Mouse (Mus musculus) layer of hippocampus, postnatal 14 days (tissue): ENCODE data around the gene Efna4. TPM values are rescaled to one million over a fixed set of nuclear protein-coding genes. Genes with fewer than 3 reads are reported as not detected.

Experiments
- DNase-seq, 2 experiments: peaks; one replicate each; pipeline ENCODE4 v3.0.0; 2021 to 2022; ENCODE audit warnings: low spot score in 2 of 2, mixed read lengths in 1 of 2
- total RNA-seq, 2 experiments: library from RNA; stranded (reverse); gene quantifications; 2 replicates each; pipeline ENCODE4 v1.2.3; 2021

Gene Efna4
- total RNA-seq, 2 experiments from 2014 or later: 1.0 to 1.8 TPM

DNA sequence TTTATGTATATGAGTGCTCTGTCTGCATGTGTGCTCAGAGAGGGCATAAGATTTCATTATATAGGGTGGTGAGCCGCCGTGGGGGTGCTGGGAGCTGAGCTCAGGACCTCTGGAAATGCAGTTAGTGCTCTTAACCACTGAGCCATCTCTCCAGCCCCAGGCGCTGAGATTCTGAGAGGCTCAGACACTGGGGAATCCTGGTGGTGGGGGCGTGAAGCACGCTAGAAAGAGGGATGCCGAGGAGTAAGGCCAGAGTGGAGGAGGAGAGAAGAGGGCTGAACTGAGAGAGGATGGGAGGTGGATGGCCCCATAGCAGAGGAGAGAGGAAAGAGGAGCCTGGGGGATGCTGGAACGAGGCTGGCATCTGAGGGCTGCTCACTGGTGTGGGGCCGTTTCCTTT is 26.8 kb upstream of the Efna4 start:
- no peak for DNase-seq

- DNase-seq: no peak
Measured at GRCm38 (mm10) chr3:89361675-89362074, 23.8 kb upstream of the Efna4 start, which contains the start of gene Dcst2. TSS of gene Dcst2 (plus strand) at chr3:89361975.

GRCm38 (mm10) chr3:89360237-89360636 is 22.4 kb upstream of the Efna4 start:
- no peak for DNase-seq

DNA sequence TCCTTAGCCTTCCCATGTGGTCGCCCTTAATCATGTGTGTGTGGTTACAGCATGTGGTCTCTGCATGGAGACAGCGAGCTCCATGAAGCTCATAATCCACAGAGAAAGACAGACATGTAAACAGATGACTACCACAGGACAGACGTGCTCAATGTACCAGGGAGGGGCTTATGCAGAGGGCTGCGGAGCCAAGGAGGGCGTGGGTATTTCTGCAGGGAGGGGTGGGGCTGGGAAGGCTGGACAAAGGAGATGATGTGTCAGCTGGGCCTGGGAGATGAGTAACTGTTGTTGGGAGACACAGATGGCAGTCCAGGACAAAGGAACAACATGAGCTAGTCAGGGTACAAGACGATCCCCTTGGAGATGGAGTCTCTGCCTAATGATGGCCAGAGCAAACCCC is 21.8 kb upstream of the Efna4 start:
- DNase-seq: no peak

DNA sequence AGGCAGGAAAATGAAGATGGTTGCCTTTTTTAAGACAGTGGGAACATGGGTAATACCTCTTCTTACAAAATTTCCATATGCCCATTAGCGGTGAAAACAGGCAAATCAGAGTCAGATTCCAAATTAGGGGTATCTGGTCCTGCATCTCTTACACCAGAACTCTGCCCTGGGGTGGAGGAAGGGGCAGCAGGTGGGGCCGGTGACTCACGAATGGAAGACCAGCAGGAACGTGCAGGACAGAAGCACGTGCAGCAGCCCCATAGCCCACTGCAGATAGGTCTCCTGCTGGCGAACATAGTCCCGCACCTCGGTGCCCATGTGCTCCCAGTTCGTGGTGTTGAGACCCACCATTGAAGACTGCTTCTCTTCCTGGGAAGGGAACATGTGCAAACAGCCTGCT is 18.2 kb upstream of the Efna4 start:
- no peak for DNase-seq

- DNase-seq: no peak
Measured at GRCm38 (mm10) chr3:89355512-89355902, 17.7 kb upstream of the Efna4 start.

- DNase-seq: peak; percentile 81 to 86
Measured at GRCm38 (mm10) chr3:89354816-89355511, 17.1 kb upstream of the Efna4 start.

DNA sequence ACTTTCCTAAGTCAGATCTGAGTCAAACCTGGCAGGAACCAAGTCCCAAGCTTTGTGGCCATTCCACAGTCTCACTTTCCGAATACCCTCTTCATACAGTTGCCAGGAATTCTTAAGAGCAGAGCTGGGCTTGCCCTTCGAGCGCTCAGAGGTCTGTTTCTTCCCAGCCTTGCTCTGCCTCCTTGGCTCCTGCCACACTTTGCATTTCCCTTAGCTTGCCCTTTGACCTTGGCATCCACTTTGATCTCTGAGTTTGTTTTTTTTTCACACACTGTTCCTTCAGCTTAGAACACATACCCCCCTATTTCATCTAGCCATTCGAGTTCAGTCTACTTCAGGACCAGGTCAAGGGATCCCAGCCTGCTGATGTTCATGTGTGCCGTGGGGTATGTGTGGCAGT is 13.4 kb upstream of the Efna4 start:
- no peak for DNase-seq

- DNase-seq: peak; percentile 87 to 91
Measured at GRCm38 (mm10) chr3:89349869-89350501, 12.2 kb upstream of the Efna4 start, which contains the start of gene Adam15. TSS of gene Adam15 (minus strand) at chr3:89349996.

DNA sequence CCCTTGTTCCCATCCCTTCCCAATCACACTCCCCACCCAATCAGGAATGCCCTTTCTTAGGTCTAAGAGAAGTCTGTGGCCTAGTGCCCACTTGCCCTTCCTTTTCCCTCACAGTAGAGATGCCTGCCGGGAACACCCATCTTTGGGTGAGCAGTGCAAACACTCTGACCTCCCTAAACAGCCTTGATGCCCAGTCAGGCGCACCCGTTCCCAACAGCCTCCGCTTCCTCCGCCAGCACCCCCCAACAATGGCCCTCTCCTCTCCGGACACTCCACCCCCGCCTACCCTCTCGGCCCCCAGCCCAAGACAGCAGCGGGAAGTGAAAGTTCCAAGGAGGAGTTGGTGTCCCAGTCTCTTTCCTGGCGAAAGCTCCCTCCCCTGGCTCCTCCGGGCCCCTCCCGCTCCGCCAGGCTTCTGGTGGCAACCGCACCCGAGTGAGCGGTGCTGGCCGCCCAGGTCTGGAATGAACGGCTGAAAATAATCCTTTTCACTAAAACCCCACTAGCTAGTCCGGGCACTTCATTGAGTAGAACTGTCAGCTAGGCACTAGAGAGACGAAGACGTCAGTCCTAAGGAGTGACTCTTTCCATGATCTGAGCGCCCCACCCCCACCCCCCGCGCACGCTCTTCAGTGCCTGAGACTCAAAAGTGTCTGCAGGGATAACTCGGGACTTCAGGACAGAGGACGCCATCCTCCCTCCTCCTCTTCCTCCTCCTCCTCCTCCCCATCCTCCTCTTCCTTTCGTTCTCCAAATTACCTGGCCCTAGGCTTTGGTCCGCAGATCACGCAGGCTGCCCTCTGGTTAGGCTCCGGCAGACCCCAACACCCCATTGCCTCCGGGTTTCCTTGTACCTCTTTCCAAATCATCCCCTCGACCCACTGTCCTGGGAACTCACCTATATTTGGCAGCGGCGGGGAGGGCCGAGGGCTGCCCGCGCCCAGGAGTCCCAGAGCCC is 11.4 kb upstream of the Efna4 start:
- DNase-seq: no peak

DNA sequence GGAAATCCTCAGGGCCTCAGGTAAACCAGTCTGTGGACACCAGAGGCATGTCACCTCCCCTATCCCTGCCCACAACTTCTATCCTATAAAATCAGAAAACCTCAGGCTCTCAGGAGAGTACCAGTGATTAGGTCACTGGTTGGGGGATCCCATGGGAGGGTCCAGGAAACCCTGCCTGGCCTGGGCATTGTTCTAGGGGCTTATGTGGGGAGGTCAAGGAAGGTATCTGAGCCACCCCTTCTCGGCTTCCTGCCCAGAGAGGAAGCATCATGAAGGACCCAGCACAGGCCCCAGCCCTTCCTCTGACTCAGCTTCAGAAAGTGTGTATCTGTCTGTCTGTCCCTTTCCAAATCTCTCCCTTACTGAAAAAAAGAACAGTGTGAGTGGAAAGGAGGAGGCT is 10.1 kb upstream of the Efna4 start:
- DNase-seq: no peak

DNA sequence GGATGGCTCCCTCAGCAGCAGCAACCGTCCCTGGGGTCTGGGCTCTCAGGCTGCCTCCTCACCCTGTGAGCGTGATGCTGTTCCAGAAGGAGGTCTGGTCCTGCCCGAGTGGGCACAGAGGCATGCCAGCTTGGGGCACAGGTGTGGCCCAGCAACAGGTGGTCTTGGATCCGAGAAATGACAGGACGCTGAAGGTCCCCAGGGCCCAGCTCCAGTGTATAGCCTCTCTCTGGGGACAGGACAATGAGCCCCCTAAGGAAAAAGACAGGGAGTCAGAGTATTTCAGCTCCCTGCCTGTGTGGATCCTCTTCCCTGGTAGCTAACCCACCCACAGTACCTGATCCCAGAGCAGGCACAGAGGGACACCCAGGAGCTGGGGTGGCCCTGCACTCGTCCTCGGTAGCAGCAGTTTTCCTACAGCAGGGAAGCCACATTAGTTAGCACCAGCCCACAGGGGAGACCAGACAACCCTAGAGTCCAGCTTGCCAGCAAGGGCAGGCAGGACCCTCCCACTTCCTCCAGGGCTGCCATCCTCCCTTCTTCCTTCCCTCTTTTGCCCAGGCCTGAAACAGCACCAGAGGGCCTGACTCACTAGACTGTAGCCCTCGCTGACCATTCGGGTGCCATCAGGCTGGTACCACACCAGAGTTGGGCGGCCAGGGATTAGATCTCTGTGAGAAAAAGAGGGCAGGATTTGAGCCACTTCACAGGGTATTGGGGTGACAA is 9.2 kb upstream of the Efna4 start:
- no peak for DNase-seq

DNA sequence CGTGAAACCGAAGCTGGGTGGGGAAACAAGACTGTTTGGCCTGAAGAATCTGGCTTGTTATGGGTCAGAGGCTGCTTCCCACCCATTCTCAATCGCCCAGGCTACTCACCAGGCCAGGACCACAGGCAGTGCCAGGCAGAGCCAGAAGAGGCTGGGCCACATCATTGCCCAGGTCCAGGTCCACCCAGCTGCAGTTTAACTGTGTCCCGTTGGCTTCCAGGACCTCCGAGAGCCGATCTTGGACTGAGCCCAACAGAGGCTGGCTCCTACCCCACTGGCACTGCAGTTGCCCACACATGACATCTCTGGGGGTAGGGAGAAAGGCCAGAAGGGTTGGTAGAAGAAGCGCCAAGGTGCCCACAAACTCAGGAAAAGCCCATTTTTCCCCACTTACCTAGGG is 5.5 kb upstream of the Efna4 start:
- DNase-seq: no peak

DNA sequence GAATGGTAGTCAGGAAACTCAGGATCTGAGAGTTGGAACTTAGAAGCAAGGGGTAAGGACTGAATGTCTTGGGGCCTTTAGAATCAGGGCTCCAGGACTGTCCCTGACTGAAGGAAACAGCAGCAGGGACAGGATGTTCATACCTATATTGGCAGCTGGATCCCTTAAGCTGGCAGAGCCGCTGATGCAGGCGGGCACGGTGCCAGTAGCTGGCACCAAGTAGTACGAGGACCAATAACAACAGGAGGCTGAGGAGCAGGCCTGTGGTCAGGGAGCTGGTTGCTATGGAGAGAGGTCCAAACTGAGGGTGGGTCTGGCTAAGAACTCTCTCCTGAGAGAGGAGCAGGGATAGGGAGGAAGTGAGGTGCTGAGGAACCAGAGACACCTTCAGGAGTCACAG is 4.0 kb upstream of the Efna4 start:
- no peak for DNase-seq

GRCm38 (mm10) chr3:89340465-89340864 is 2.6 kb upstream of the Efna4 start:
- DNase-seq: peak; percentile 81 to 83

- peak; percentile 66 to 69 for DNase-seq
Measured at GRCm38 (mm10) chr3:89339416-89339815, 1.6 kb upstream of the Efna4 start.

DNA sequence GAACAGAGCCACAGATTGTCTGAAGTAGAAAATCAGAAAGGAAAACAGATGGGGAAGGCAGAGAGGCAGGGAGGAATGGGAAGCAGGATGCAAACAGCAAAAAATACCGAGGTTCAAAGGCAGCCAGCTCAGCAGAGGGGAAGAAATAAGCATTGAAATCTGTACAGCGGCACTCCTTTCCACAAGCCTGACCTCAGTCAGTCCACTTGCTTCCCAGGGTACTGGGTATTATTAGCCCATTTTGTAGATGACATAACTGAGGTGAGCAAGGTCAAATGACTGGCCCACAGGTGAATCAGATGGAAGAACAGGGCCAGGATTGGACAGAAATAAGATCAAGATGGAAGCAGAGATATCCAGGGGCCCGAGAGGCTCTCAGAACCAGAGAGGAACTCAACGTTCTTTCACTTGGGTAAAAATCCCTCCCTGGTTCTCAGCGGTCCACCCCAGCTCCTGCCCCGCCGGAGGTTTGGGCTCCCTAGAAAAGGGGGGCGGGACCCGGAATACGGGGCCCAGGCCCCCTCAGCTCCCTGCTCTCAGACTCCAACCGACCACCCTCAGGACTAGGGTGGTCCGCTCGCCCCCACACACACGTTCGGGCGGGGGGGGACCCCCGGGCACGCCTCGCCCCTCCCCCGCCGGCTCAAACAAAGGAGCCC is 637 bp downstream of the Efna4 start:
- DNase-seq: no peak

DNA sequence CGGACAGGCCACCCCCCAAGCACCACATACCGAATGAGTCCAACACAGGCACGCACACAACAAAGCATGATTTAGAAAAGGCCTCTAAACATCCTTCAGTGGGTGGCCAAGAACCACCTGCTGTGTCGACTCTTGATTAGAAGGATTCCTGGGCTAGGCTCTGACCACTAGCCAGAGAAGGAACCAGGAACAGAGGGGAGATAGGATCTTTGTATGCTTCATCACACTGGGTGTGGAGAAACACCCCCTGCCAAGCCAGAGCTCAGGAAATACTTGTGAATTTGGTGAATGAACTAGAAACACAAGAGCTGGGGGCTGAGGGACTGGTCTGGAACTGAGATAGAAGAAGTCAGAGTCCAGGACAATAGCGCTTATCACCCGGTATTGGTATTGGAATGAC is 1.3 kb downstream of the Efna4 start:
- DNase-seq: no peak

- no peak for DNase-seq
Measured at GRCm38 (mm10) chr3:89333053-89333452, 4.8 kb downstream of the Efna4 start.

DNA sequence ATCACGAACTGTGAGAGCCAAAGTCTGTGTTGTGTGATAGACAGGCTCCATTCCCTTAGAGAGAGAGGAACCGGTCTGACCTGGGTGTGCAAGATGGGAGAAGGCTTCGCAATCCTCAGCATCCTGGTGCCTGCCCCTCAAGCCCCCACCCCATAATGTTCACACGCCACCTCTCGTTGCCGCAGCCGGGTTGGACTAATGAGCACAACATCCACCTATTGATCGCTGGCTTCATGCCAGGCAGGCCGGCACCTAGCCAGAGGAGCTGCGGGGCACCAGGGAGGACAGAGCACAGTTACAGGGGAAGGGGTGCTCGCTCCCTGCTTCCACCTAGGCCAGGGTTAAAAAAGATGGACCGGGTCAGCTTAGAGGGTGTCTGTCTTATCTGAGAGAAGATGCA is 5.4 kb downstream of the Efna4 start:
- no peak for DNase-seq

- no peak for DNase-seq
Measured at GRCm38 (mm10) chr3:89332013-89332412, 5.8 kb downstream of the Efna4 start.
